Mouse (Mus musculus) liver, embryonic 14.5 days (tissue): ENCODE measurements around the gene Ankfn1. TPM values are rescaled to one million over a fixed set of nuclear protein-coding genes. Genes with fewer than 3 reads are reported as not detected.

ENCODE experiments used
- ATAC-seq: fragments of 200-750 bp; cut with Nextera tagmentation; 2 replicates; pipeline ENCODE4 v1.8.0; 2017; ENCODE audit warnings: moderate number of reproducible peaks, mild to moderate bottlenecking, moderate library complexity; ENCODE audit not compliant: insufficient read depth
- DNase-seq, 3 experiments: peaks; one replicate each; pipeline ENCODE4 v3.0.0-alpha.2; 2012 to 2013; ENCODE audit warnings: low read depth in 3 of 3, low spot score in 3 of 3
- H3K27ac ChIP-seq: fragments of 300-500 bp; sonication (generic); 2 replicates; pipeline ENCODE4 v1.5.1; 2014; ENCODE audit warnings: moderate library complexity, mild to moderate bottlenecking, control low read depth, inconsistent platforms
- H3K27me3 ChIP-seq: fragments of 300-500 bp; sonication (generic); 2 replicates; pipeline ENCODE4 v1.6.1; 2014; ENCODE audit warnings: mild to moderate bottlenecking, low read length, moderate library complexity; ENCODE audit not compliant: control insufficient read depth, insufficient read depth
- H3K36me3 ChIP-seq: fragments of 300-500 bp; sonication (generic); replicated peaks from 2 replicates; pipeline ENCODE4 v1.6.1; 2014; ENCODE audit warnings: low read depth; ENCODE audit not compliant: control insufficient read depth, insufficient read depth
- H3K4me1 ChIP-seq, 2 experiments: fragments of 200-500 bp in 1 of 2; fragments of 300-500 bp in 1 of 2; sonication (generic) in 1 of 2; replicated peaks; 2 replicates each; pipeline ENCODE4 v1.6.1; 2012 to 2014; ENCODE audit warnings: antibody characterized with exemption in 1 of 2, inconsistent platforms in 1 of 2, low read length in 1 of 2; ENCODE audit not compliant: control insufficient read depth in 2 of 2, insufficient read depth in 2 of 2
- H3K4me2 ChIP-seq: fragments of 300-500 bp; sonication (generic); 2 replicates; pipeline ENCODE4 v1.6.1; 2014; ENCODE audit warnings: low read depth, mild to moderate bottlenecking, control low read depth, moderate library complexity
- H3K4me3 ChIP-seq, 2 experiments: fragments of 200-500 bp in 1 of 2; fragments of 300-500 bp in 1 of 2; sonication (generic) in 1 of 2; 2 replicates each; pipeline ENCODE4 v1.5.1; 2012 to 2014; ENCODE audit warnings: low read depth in 2 of 2, low read length in 2 of 2, mild to moderate bottlenecking in 2 of 2, control low read depth in 1 of 2, inconsistent platforms in 1 of 2, moderate library complexity in 1 of 2; ENCODE audit not compliant: insufficient read depth in 1 of 2
- H3K9ac ChIP-seq: fragments of 300-500 bp; sonication (generic); replicated peaks from 2 replicates; pipeline ENCODE4 v1.6.1; 2014; ENCODE audit warnings: mild to moderate bottlenecking, control low read depth, moderate library complexity
- H3K9me3 ChIP-seq: fragments of 300-500 bp; sonication (generic); 2 replicates; pipeline ENCODE4 v1.6.1; 2016; ENCODE audit warnings: low read length, mixed read lengths; ENCODE audit not compliant: control insufficient read depth
- CTCF ChIP-seq: IDR thresholded peaks from 2 replicates; pipeline ENCODE4 v1.5.1; 2016; ENCODE audit warnings: antibody characterized with exemption, low read depth, control low read depth
- EP300 ChIP-seq: IDR thresholded peaks from 2 replicates; pipeline ENCODE4 v1.6.1; 2016; ENCODE audit warnings: antibody characterized with exemption, low read depth
- WGBS: fragments of 180-500 bp; shearing (Covaris S2); extraction: QIAGEN DNeasy Blood & Tissue Kit; methylation state at CpG from one replicate; pipeline ENCODE4 v1.1.7; 2014; ENCODE audit not compliant: insufficient replicate concordance; 5-methylcytosine and 5-hydroxymethylcytosine counted together
- polyA plus RNA-seq, 2 experiments: library from polyadenylated mRNA; depleted of rRNA in 1 of 2; stranded (reverse) in 1 of 2; unstranded in 1 of 2; fragments of >200 nt; fragmentation: Nextera tagmentation in 1 of 2; extraction: Ambion mirVana in 1 of 2; gene quantifications; 2 replicates each; pipeline versions ENCODE4 v1.2.1 to v1.2.3; 2012 to 2014

The Ankfn1 gene
- polyA plus RNA-seq, 2 experiments: not detected

GRCm38 (mm10) chr11:89450406-89450805 lies 327.0 kb downstream of the Ankfn1 start:
- TF ChIP-seq CTCF (no peak), EP300 (no peak)
- 66% methylated on average over 4 of the region's 4 CpGs for WGBS
- no peaks in the 10 kb centered on the region for H3K27me3 ChIP-seq
- H3K9me3 ChIP-seq: no peaks in the 10 kb centered on the region
- H3K4me2 ChIP-seq: no peak overlapping the region
- no peak for DNase-seq
- H3K36me3 ChIP-seq: no peaks in the 10 kb centered on the region
- no peak overlapping the region for H3K4me3 ChIP-seq
- ATAC-seq: no peak
- no peaks in the 10 kb centered on the region for H3K4me1 ChIP-seq
- H3K9ac ChIP-seq: no peak overlapping the region
- no peak overlapping the region for H3K27ac ChIP-seq

- Histone ChIP-seq H3K4me1 (no peaks in the 10 kb centered on the region), H3K9me3 (no peaks in the 10 kb centered on the region), H3K9ac (no peak overlapping the region), H3K4me3 (no peak overlapping the region), H3K27ac (no peak overlapping the region), H3K4me2 (no peak overlapping the region), H3K36me3 (no peaks in the 10 kb centered on the region), H3K27me3 (no peaks in the 10 kb centered on the region)
- ATAC-seq (no peak), DNase-seq (no peak)
- WGBS: 59% methylated on average over 6 of the region's 6 CpGs
- TF ChIP-seq CTCF (no peak), EP300 (no peak)
Observed at GRCm38 (mm10) chr11:89448986-89449385, 328.5 kb downstream of the Ankfn1 start.

- no peak for ATAC-seq
Observed at GRCm38 (mm10) chr11:89447477-89447876, 330.0 kb downstream of the Ankfn1 start.

GRCm38 (mm10) chr11:89440566-89440965 lies 336.9 kb downstream of the Ankfn1 start:
- H3K9me3 ChIP-seq: no peaks in the 10 kb centered on the region
- no peak for TF ChIP-seq EP300
- TF ChIP-seq CTCF: no peak
- H3K27ac ChIP-seq: no peak overlapping the region
- no peaks in the 10 kb centered on the region for H3K36me3 ChIP-seq
- no peak overlapping the region for H3K4me3 ChIP-seq
- no peak for DNase-seq
- no peak for ATAC-seq
- H3K4me1 ChIP-seq: no peaks in the 10 kb centered on the region
- no peak overlapping the region for H3K4me2 ChIP-seq
- H3K9ac ChIP-seq: no peak overlapping the region
- 51% methylated on average over 6 of the region's 6 CpGs for WGBS
- H3K27me3 ChIP-seq: no peaks in the 10 kb centered on the region

More at GRCm38 (mm10) chr11:89447477-89447876, 330.0 kb downstream of the Ankfn1 start:
- H3K4me1 ChIP-seq: no peaks in the 10 kb centered on the region
- H3K4me2 ChIP-seq: no peak overlapping the region
- DNase-seq: no peak
- no peak overlapping the region for H3K27ac ChIP-seq
- H3K4me3 ChIP-seq: no peak overlapping the region
- H3K27me3 ChIP-seq: no peaks in the 10 kb centered on the region
- H3K36me3 ChIP-seq: no peaks in the 10 kb centered on the region
- no peak overlapping the region for H3K9ac ChIP-seq
- TF ChIP-seq EP300 (no peak), CTCF (no peak)
- 66% methylated on average over 12 of the region's 12 CpGs for WGBS
- no peaks in the 10 kb centered on the region for H3K9me3 ChIP-seq

GRCm38 (mm10) chr11:89424358-89424757 lies 353.1 kb downstream of the Ankfn1 start:
- Histone ChIP-seq H3K27ac (no peak overlapping the region), H3K4me3 (no peak overlapping the region), H3K4me1 (0 out of 4 replicates have a peak, but pooled peaks cover 0 to 2% of the 10 kb centered on the region in 2 experiments), H3K9ac (no peak overlapping the region), H3K36me3 (no peaks in the 10 kb centered on the region), H3K9me3 (no peaks in the 10 kb centered on the region), H3K27me3 (no peaks in the 10 kb centered on the region), H3K4me2 (no peak overlapping the region)
- ATAC-seq (no peak), DNase-seq (no peak)
- 33% methylated on average over 3 of the region's 3 CpGs for WGBS
- TF ChIP-seq CTCF (peak; percentile 53), EP300 (no peak)
